Mouse (Mus musculus): ENCODE results near the gene Tspan12.

DNA sequence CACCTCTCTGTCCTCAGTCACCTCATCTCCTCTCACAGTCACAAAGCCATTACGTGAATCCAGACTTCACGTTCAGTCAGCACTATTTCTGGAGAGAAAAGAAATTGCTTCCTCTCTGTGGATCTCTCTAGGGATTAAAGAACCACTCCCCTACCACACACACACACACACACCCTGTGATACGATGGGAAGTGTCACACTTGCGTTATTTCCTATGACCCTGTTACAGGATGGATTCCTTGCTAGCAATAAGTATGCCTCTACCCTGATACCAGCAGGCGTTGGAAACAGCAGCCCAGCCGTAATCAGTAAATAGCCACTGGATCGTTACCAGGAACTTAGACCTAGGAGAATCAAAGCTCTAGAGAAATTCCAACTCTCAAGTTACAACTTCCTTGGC lies 3.6 kb upstream of the Tspan12 start:
- TF ChIP-seq ZNF384 (IDR thresholded peaks at IDR 0.05; ENCODE audit: low read depth, low read length): no peak
- TF ChIP-seq CHD2 (IDR thresholded peaks at IDR 0.05; ENCODE audit: low read depth, low read length): no peak
